17 mouse cellular contexts compared by ENCODE assay signal in the genomic region with DNA sequence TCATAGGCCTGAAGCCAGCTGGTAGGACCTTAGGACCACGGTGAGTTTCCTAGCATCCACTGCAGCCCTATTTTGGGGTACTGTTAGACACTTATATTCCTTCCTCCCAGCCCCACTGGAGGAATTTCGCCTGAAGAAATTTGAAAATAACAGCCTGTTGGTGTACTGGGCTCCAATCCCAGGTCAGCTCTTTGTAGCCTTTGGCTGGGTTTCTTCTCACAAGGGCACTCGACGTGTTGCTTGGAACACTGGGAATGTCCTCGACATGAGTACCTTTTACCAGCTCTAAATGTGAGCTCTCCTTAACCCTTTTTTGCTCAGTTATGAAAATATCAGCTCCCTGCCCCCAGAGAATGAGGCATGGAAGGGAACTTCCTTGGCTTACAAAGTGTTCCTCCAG.
"Had no signal": no experiment of that assay in that cellular context is flagged by ENCODE, and none has a peak within 500 bp of the region (broad histone marks: within the 10 kb centered on the region; RNA-seq: fewer than 3 reads in every experiment).

No protein-coding gene starts in this region.

- H3K27ac ChIP-seq: limb, embryonic 13.5 days; liver, embryonic 15.5 days; midbrain, embryonic 10.5 days; neural tube, embryonic 15.5 days; stomach, embryonic 15.5 days had no signal

- DNase-seq: kidney, adult 8-10 months; kidney, postnatal 25 days; layer of hippocampus, postnatal 36 days; left cerebral cortex, postnatal 4 days; midbrain, embryonic 14.5 days; retina, postnatal 1 day; thymus, adult 2 months; thymus, postnatal 25 days had no signal

- H3K36me3 ChIP-seq: limb, embryonic 13.5 days; liver, embryonic 15.5 days; midbrain, embryonic 10.5 days; neural tube, embryonic 15.5 days; stomach, embryonic 15.5 days had no signal

- H3K9ac ChIP-seq: limb, embryonic 13.5 days; liver, embryonic 15.5 days; neural tube, embryonic 15.5 days; stomach, embryonic 15.5 days had no signal

- H3K4me3 ChIP-seq: limb, embryonic 13.5 days; liver, embryonic 15.5 days; midbrain, embryonic 10.5 days; myocyte; neural tube, embryonic 15.5 days; stomach, embryonic 15.5 days had no signal

- ATAC-seq: hindbrain, embryonic 16.5 days; inflammation-experienced regulatory T-cells, adult 6 months; intestine, postnatal 0 days had no signal

- H3K9me3 ChIP-seq: limb, embryonic 13.5 days; liver, embryonic 15.5 days; midbrain, embryonic 10.5 days; neural tube, embryonic 15.5 days; stomach, embryonic 15.5 days had no signal

- H3K27me3 ChIP-seq: limb, embryonic 13.5 days; liver, embryonic 15.5 days; neural tube, embryonic 15.5 days; stomach, embryonic 15.5 days had no signal

- H3K4me1 ChIP-seq: liver, embryonic 15.5 days had no signal

- H3K4me2 ChIP-seq: limb, embryonic 13.5 days; liver, embryonic 15.5 days; neural tube, embryonic 15.5 days; stomach, embryonic 15.5 days had no signal
